Mouse (Mus musculus) adrenal gland, adult 18-20 months (tissue): ENCODE data around the gene Nlrp3. TPM values are rescaled to one million over a fixed set of nuclear protein-coding genes. Genes with fewer than 3 reads are reported as not detected.

Experiments
- DNase-seq, 2 experiments: peaks; one replicate each; pipeline ENCODE4 v3.0.0; 2021 to 2022; ENCODE audit warnings: low spot score in 2 of 2
- total RNA-seq, 2 experiments: library from RNA; stranded (reverse); gene quantifications; 1 replicate in 1 of 2; 2 replicates in 1 of 2; pipeline ENCODE4 v1.2.3; 2021

Gene Nlrp3
- total RNA-seq, 2 experiments from 2014 or later, result 0.96 to 0.99 TPM

- DNase-seq, result no peak
These were observed 70.3 kb downstream of the Nlrp3 start for GRCm38 (mm10) chr11:59611646-59612045.

- no peak for DNase-seq
These were observed 72.8 kb downstream of the Nlrp3 start for GRCm38 (mm10) chr11:59614120-59614519.

Other genes with a start within 250 kb of the Nlrp3 start
- 1 to 10 TPM in 1 of 2 experiments, under 1 TPM in 1; 0.80 to 1.1 TPM for gene Wnt9a, start 234.6 kb upstream of the Nlrp3 start, total RNA-seq
- gene Prss38, start 165.9 kb upstream of the Nlrp3 start, total RNA-seq, result not detected
- 10 to 100 TPM in 1 of 2 experiments, 1 to 10 TPM in 1; 9.7 to 10.7 TPM for gene Jmjd4, start 91.5 kb upstream of the Nlrp3 start, total RNA-seq
- gene Snap47, start 90.4 kb upstream of the Nlrp3 start, total RNA-seq, result 10 to 100 TPM; 72.5 to 92.1 TPM
- gene Zfp867, start 69.1 kb upstream of the Nlrp3 start, total RNA-seq, result 1 to 10 TPM; 3.7 TPM
- gene Zkscan17, start 14.8 kb upstream of the Nlrp3 start, total RNA-seq, result 10 to 100 TPM; 13.7 to 15.5 TPM
- gene Olfr222, start 34.7 kb downstream of the Nlrp3 start, total RNA-seq, result not detected
- gene Olfr223, start 51.7 kb downstream of the Nlrp3 start, total RNA-seq, result not detected
- gene Mprip, start 119.7 kb downstream of the Nlrp3 start, total RNA-seq, result 100 to 1,000 TPM; 200 to 219 TPM
- gene Pld6, start 246.1 kb downstream of the Nlrp3 start, total RNA-seq, result 1 to 10 TPM in 1 of 2 experiments, under 1 TPM in 1; 0.90 to 2.1 TPM